Mouse (Mus musculus): ENCODE data around the gene Polm. TPM values are rescaled to one million over a fixed set of nuclear protein-coding genes. Genes with fewer than 3 reads are reported as not detected.
A peak's percentile ranks its signal among the peaks of the same experiment; 100 is the strongest.

Gene Polm
- polyA plus RNA-seq, 1 experiment from 2014 or later = 2.1 TPM

DNA sequence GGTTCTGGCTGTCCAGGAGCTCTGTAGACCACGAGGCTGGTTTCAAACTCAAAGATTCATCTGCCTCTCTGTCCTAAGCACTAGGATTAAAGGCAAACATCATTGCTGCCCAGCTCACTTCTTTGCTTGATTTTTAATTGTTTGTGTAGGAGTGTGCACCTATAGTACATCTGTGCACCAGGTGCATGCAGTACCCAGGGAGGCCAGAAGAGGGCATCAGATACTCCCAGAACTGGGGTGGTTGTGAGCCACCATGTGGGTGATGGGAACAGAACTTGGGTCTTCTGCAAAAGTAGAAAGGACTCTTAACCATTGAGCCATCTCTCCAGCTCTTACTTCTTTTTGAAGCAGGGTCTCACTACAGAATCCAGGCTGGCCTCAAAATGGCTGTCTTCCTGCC, 20.9 kb upstream of the Polm start:
- Histone ChIP-seq H3K4me2 (ENCODE audit: low read depth, low read length) (no peak overlapping the region), H3K4me1 (ENCODE audit: insufficient read depth) (peaks cover 8% of the 10 kb centered on the region), H3K9ac (replicated peaks) (no peak overlapping the region), H3K4me3 (ENCODE audit: low read depth, low read length) (no peak overlapping the region), H3K9me3 (ENCODE audit: low read length) (no peaks in the 10 kb centered on the region), H3K36me3 (replicated peaks; ENCODE audit: insufficient read depth, low read length) (no peaks in the 10 kb centered on the region), H3K27me3 (ENCODE audit: insufficient read depth, low read length) (peaks cover 18% of the 10 kb centered on the region), H3K27ac (ENCODE audit: low read depth) (no peak overlapping the region)
- no peak for ATAC-seq
- WGBS (ENCODE audit: insufficient replicate concordance) = 58% methylated on average over 1 of the region's 1 CpGs
- TF ChIP-seq EP300 (IDR thresholded peaks at IDR 0.05; ENCODE audit: low read depth) (no peak), CTCF (IDR thresholded peaks at IDR 0.05; ENCODE audit: low read depth) (peak; percentile 52)
- no peak for DNase-seq

DNA sequence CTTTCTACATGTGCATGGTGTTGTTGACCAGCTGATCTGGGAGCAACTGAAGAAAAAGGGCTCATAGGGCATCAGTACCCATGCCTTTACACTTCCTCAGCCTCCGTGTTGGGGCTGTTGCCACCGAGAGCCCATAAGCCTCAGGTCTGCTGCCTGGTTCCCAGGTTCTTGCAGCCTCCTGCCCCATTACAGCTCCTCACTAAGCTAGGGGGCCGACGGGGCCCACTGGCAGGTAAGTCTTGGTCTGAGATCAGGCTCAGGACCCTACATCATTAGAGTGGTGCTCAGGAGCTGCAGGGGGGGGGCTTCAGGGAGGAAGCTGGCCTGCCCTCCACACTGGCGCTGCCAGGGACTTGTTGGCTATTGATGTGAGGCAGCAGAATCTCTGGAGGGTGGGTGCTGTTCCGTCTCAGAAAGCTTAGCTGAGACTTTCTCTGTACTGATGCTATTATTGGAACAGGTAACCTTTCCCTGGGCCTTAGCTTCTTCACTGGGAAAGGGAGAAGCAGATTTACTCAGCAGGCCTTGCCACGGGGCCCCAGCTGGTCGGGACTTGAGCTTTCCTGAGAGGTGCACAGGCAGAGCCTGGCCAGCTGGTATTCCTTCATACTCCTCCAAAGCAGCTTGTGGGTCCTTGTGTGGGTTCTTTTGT, 18.8 kb upstream of the Polm start:
- H3K36me3 ChIP-seq (replicated peaks; ENCODE audit: insufficient read depth, low read length) = no peaks in the 10 kb centered on the region
- TF ChIP-seq CTCF (IDR thresholded peaks at IDR 0.05; ENCODE audit: low read depth) (no peak), EP300 (IDR thresholded peaks at IDR 0.05; ENCODE audit: low read depth) (no peak)
- H3K4me1 ChIP-seq (ENCODE audit: insufficient read depth) = peaks cover 1% of the 10 kb centered on the region; the same call in 1 of the 2 replicates
- H3K27me3 ChIP-seq (ENCODE audit: insufficient read depth, low read length) = peaks cover 8% of the 10 kb centered on the region
- H3K9me3 ChIP-seq (ENCODE audit: low read length) = no peaks in the 10 kb centered on the region
- DNase-seq (no peak), ATAC-seq (no peak)
- no peak overlapping the region for H3K4me3 ChIP-seq (ENCODE audit: low read depth, low read length)
- H3K27ac ChIP-seq (ENCODE audit: low read depth) = no peak overlapping the region
- H3K4me2 ChIP-seq (ENCODE audit: low read depth, low read length) = no peak overlapping the region
- no peak overlapping the region for H3K9ac ChIP-seq (replicated peaks)
- WGBS (ENCODE audit: insufficient replicate concordance) = 74% methylated on average over 8 of the region's 8 CpGs

DNA sequence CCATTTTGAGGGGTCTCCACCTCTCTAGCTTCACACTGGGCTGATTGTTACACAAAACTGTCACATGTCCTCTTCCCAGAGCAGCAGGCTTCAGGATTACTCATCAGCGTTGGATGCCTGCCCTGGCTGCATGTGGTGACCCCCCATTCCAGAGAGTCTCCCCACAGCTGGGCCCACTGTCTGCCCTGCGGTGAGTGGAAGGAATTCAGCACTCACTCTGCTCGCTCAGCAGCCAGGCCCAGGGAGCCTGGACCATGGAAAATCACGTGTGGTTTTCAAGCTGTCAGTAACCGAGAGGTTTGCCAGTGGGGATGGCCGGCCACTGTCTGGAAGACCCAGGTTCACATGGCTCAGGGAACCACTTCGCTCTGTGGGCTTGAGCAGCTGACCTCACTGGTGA, 18.1 kb upstream of the Polm start:
- H3K9ac ChIP-seq (replicated peaks) = no peak overlapping the region

DNA sequence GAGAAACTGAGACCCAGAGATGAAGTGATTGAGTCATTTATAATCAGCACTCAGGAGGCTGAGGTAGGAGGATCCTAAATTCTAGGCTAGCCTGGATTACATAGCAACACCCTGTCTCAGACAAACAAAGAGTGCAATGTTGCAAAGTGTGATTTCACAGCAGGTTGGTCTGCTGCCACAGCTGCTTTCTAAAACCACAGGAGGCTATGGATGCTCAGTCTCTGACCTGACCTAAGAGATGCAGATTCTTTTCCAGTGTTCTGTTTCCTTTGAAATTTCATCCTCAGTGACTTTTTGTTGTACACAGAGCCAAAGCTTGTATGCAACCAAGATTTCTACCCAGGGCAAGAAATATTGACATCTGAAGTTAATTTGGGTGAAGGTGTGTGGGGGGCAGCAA, 17.7 kb upstream of the Polm start:
- Histone ChIP-seq H3K4me3 (ENCODE audit: low read depth, low read length) (no peak overlapping the region), H3K27me3 (ENCODE audit: insufficient read depth, low read length) (0 out of 2 replicates have a peak, but pooled peaks cover 2% of the 10 kb centered on the region), H3K4me2 (ENCODE audit: low read depth, low read length) (no peak overlapping the region), H3K9ac (replicated peaks) (no peak overlapping the region), H3K27ac (ENCODE audit: low read depth) (no peak overlapping the region), H3K9me3 (ENCODE audit: low read length) (no peaks in the 10 kb centered on the region), H3K4me1 (ENCODE audit: insufficient read depth) (no peaks in the 10 kb centered on the region), H3K36me3 (replicated peaks; ENCODE audit: insufficient read depth, low read length) (no peaks in the 10 kb centered on the region)
- DNase-seq (no peak), ATAC-seq (no peak)
- TF ChIP-seq CTCF (IDR thresholded peaks at IDR 0.05; ENCODE audit: low read depth) = no peak
- TF ChIP-seq EP300 (IDR thresholded peaks at IDR 0.05; ENCODE audit: low read depth) = no peak

More for the DNA sequence above, 18.1 kb upstream of the Polm start:
- no peak overlapping the region for H3K4me3 ChIP-seq (ENCODE audit: low read depth, low read length)
- WGBS (ENCODE audit: insufficient replicate concordance) = 45% methylated on average over 7 of the region's 7 CpGs
- no peak overlapping the region for H3K4me2 ChIP-seq (ENCODE audit: low read depth, low read length)
- H3K9me3 ChIP-seq (ENCODE audit: low read length) = no peaks in the 10 kb centered on the region
- DNase-seq = no peak
- no peaks in the 10 kb centered on the region for H3K4me1 ChIP-seq (ENCODE audit: insufficient read depth)
- no peak for ATAC-seq
- TF ChIP-seq EP300 (IDR thresholded peaks at IDR 0.05; ENCODE audit: low read depth) (no peak), CTCF (IDR thresholded peaks at IDR 0.05; ENCODE audit: low read depth) (no peak)
- H3K27ac ChIP-seq (ENCODE audit: low read depth) = no peak overlapping the region
- no peaks in the 10 kb centered on the region for H3K36me3 ChIP-seq (replicated peaks; ENCODE audit: insufficient read depth, low read length)
- 0 out of 2 replicates have a peak, but pooled peaks cover 3% of the 10 kb centered on the region for H3K27me3 ChIP-seq (ENCODE audit: insufficient read depth, low read length)

DNA sequence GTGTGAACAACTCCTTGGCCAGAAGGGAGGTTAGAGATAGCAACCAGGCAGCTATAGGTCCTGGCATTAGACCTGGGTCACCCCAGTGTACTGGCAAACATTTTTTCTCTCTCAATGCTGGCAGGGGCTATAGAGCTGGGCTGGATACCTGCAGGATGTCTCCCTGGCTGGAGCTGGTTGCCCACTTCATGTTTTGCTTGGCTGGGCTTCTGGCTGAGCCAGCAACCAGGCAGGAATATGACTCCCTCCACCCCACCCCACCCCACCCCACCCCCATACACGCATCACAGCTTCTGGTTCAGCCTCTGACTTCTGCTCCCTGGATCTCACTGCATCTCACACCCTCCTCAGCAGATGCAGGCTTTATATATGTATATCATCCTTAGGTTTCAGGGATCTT, 14.5 kb upstream of the Polm start:
- H3K9me3 ChIP-seq (ENCODE audit: low read length) = no peaks in the 10 kb centered on the region
- H3K4me1 ChIP-seq (ENCODE audit: insufficient read depth) = no peaks in the 10 kb centered on the region
- no peak overlapping the region for H3K27ac ChIP-seq (ENCODE audit: low read depth)
- no peak for DNase-seq
- no peaks in the 10 kb centered on the region for H3K27me3 ChIP-seq (ENCODE audit: insufficient read depth, low read length)
- no peaks in the 10 kb centered on the region for H3K36me3 ChIP-seq (replicated peaks; ENCODE audit: insufficient read depth, low read length)
- TF ChIP-seq EP300 (IDR thresholded peaks at IDR 0.05; ENCODE audit: low read depth) (no peak), CTCF (IDR thresholded peaks at IDR 0.05; ENCODE audit: low read depth) (no peak)
- no peak overlapping the region for H3K9ac ChIP-seq (replicated peaks)
- no peak overlapping the region for H3K4me3 ChIP-seq (ENCODE audit: low read depth, low read length)
- ATAC-seq = no peak
- no peak overlapping the region for H3K4me2 ChIP-seq (ENCODE audit: low read depth, low read length)
- 60% methylated on average over 1 of the region's 1 CpGs for WGBS (ENCODE audit: insufficient replicate concordance)

DNA sequence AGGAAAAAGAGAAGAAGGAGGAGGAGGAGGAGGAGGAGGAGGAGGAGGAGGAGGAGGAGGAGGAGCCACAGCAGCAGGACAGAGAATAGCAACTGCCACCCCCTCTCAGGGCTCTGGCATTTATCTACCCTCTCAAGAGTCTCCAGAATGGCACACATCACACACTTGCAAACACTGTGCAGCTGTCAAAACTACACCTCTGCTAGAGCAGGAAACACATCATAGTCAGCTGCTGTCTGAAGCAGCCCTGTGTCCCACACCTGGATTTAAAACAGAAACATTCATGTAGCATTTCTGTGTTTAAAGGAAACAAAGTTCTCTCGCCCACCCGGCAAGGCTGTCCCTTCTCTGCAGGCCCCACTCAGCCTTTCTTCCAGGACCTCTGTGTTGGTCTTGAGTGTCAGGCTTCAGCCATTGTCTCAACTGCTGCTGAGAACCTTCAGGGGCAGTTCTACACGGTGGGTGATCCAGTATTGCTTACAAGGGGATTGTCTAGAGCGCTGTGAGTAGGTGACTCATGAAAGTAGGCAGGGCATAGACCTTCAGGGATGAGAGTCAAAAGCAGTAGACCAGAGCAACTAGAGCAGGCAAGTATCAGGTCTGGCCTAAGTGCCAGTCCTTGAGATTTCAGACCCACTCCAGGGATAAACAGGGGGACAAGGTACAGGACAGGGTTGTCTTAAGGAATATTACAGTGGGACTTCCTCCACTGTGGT, 13.4 kb upstream of the Polm start:
- no peak for ATAC-seq
- no peak for TF ChIP-seq CTCF (IDR thresholded peaks at IDR 0.05; ENCODE audit: low read depth)
- TF ChIP-seq EP300 (IDR thresholded peaks at IDR 0.05; ENCODE audit: low read depth) = no peak

More for the DNA sequence above, 13.4 kb upstream of the Polm start:
- no peaks in the 10 kb centered on the region; the same call in 1 of the 2 replicates for H3K4me1 ChIP-seq (ENCODE audit: insufficient read depth)
- H3K4me3 ChIP-seq (ENCODE audit: low read depth, low read length) = no peak overlapping the region
- DNase-seq = no peak
- H3K9ac ChIP-seq (replicated peaks) = no peak overlapping the region
- no peak overlapping the region for H3K27ac ChIP-seq (ENCODE audit: low read depth)
- no peaks in the 10 kb centered on the region for H3K36me3 ChIP-seq (replicated peaks; ENCODE audit: insufficient read depth, low read length)
- no peaks in the 10 kb centered on the region for H3K27me3 ChIP-seq (ENCODE audit: insufficient read depth, low read length)
- WGBS (ENCODE audit: insufficient replicate concordance) = 61% methylated on average over 4 of the region's 4 CpGs
- H3K9me3 ChIP-seq (ENCODE audit: low read length) = no peaks in the 10 kb centered on the region
- H3K4me2 ChIP-seq (ENCODE audit: low read depth, low read length) = no peak overlapping the region
